Mouse (Mus musculus) midbrain, embryonic 11.5 days (tissue): ENCODE measurements around the gene Gadd45a. TPM values are rescaled to one million over a fixed set of nuclear protein-coding genes. Genes with fewer than 3 reads are reported as not detected.
"Not testable (repeated sequence)": the region's sequence is repeated elsewhere in the genome, so short reads cannot be mapped to it uniquely, and the experiment has no call there.

Source experiments
- ATAC-seq: fragments of 200-750 bp; cut with Nextera tagmentation; 2 replicates; pipeline ENCODE4 v1.8.0; 2017; ENCODE audit warnings: moderate TSS enrichment, moderate library complexity; ENCODE audit not compliant: low FRiP score
- DNase-seq: peaks from one replicate; pipeline ENCODE4 v3.0.0; 2015; ENCODE audit warnings: low spot score; ENCODE audit errors: missing footprints
- H3K27ac ChIP-seq: fragments of 300-500 bp; sonication (generic); 2 replicates; pipeline ENCODE4 v1.5.1; 2014; ENCODE audit warnings: low read depth, low read length
- H3K27me3 ChIP-seq: fragments of 300-500 bp; sonication (generic); 2 replicates; pipeline ENCODE4 v1.6.1; 2014; ENCODE audit warnings: mild to moderate bottlenecking, low read length, moderate library complexity, mixed read lengths; ENCODE audit not compliant: control insufficient read depth, insufficient read depth
- H3K36me3 ChIP-seq: fragments of 300-500 bp; sonication (generic); 2 replicates; pipeline ENCODE4 v1.6.1; 2014; ENCODE audit warnings: mild to moderate bottlenecking, low read length, moderate library complexity, mixed read lengths; ENCODE audit not compliant: control insufficient read depth, insufficient read depth
- H3K4me1 ChIP-seq: fragments of 300-500 bp; sonication (generic); 2 replicates; pipeline ENCODE4 v1.6.1; 2014; ENCODE audit warnings: low read length; ENCODE audit not compliant: control insufficient read depth, insufficient read depth
- H3K4me2 ChIP-seq: fragments of 300-500 bp; sonication (generic); 2 replicates; pipeline ENCODE4 v1.6.1; 2014; ENCODE audit warnings: mild to moderate bottlenecking, moderate library complexity
- H3K4me3 ChIP-seq: fragments of 300-500 bp; sonication (generic); 2 replicates; pipeline ENCODE4 v1.5.1; 2014; ENCODE audit warnings: low read depth, low read length
- H3K9ac ChIP-seq: fragments of 300-500 bp; sonication (generic); 2 replicates; pipeline ENCODE4 v1.6.1; 2014; ENCODE audit warnings: low read length
- H3K9me3 ChIP-seq: fragments of 300-500 bp; sonication (generic); 2 replicates; pipeline ENCODE4 v1.6.1; 2016; ENCODE audit warnings: low read length; ENCODE audit not compliant: control insufficient read depth
- WGBS: fragments of 180-500 bp; shearing (Covaris S2); extraction: QIAGEN DNeasy Blood & Tissue Kit; methylation state at CpG from one replicate; pipeline ENCODE4 v1.1.7; 2014; 5-methylcytosine and 5-hydroxymethylcytosine counted together
- polyA plus RNA-seq: library from polyadenylated mRNA; unstranded; fragments of >200 nt; fragmentation: Nextera tagmentation; extraction: Ambion mirVana; gene quantifications from 2 replicates; pipeline ENCODE4 v1.2.1, GENCODE M21; 2014

Gene Gadd45a
- polyA plus RNA-seq, 1 experiment from 2014 or later: 13.2 TPM

- peak overlapping the region; percentile 11; the same call in 1 of the 2 replicates for H3K4me2 ChIP-seq
- peaks cover 8% of the 10 kb centered on the region for H3K4me1 ChIP-seq
- H3K9me3 ChIP-seq: no peaks in the 10 kb centered on the region
- no peak overlapping the region for H3K27ac ChIP-seq
- ATAC-seq (no peak), DNase-seq (peak; percentile 84)
- H3K9ac ChIP-seq: no peak overlapping the region
- peaks cover 2% of the 10 kb centered on the region; the same call in 1 of the 2 replicates for H3K27me3 ChIP-seq
- no peaks in the 10 kb centered on the region for H3K36me3 ChIP-seq
- 5% methylated on average over 2 of the region's 2 CpGs for WGBS
- no peak overlapping the region for H3K4me3 ChIP-seq
These were observed 6.8 kb downstream of the Gadd45a start for GRCm38 (mm10) chr6:67030416-67030815.

DNA sequence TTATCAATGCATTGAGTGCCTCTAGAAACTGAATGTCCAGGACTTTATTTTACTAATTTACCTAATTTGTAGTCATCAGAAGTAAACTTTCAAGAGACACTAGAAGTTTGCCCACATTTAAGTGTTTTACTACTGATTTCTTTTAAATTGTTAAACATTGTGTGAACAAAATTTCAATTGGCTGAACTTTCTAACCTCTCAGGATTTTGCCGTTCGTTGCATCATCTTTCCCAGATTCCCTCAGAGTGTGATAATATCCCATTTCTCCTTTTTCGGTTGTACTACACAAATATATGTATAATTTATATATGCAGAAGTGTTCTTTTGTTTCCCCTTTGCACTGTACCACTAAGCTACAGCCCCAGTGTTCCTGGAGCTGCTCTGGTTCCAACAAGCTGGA, 7.3 kb downstream of the Gadd45a start:
- Histone ChIP-seq H3K4me1 (peaks cover 8% of the 10 kb centered on the region), H3K27ac (no peak overlapping the region), H3K27me3 (peaks cover 2% of the 10 kb centered on the region; the same call in 1 of the 2 replicates), H3K9ac (no peak overlapping the region), H3K4me2 (no peak overlapping the region), H3K4me3 (no peak overlapping the region), H3K9me3 (no peaks in the 10 kb centered on the region), H3K36me3 (no peaks in the 10 kb centered on the region)
- ATAC-seq (peak; percentile 36; the same call in 1 of the 2 replicates), DNase-seq (no peak)
- WGBS: 17% methylated on average over 3 of the region's 3 CpGs

DNA sequence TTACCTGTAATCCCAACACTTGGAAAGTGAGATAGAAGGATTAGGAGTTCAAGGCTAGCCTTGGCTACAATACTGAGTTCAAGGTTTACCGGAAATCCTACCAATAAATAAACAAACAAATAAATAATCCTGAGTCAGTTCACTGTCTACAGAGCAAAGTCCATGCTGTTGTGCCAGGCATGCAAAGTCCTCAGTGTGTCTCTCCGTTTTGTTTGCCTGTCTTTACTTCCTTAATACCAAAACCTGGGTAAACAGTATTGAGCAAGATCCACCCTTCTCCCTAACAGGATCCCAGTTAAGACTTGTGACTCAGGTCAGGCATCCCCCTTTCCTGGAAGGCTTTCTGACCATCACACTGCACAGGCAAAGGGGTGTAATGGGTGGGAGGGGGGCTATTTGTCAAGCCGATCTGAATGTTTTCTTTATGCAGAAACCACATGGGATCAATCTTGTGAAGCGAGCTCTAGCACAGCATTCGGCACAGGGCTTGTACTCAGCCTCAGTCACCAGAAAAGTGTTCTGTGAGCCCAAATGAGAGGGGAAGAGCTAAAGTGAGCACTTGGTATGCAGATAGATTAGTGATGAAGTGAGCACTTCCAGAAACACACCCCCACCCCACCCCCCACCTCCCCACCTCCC, 7.8 kb downstream of the Gadd45a start:
- 32% methylated on average over 5 of the region's 5 CpGs for WGBS
- peaks cover 2% of the 10 kb centered on the region; the same call in 1 of the 2 replicates for H3K27me3 ChIP-seq
- peaks cover 5% of the 10 kb centered on the region for H3K4me1 ChIP-seq
- no peak overlapping the region for H3K27ac ChIP-seq
- no peak overlapping the region for H3K9ac ChIP-seq
- no peaks in the 10 kb centered on the region for H3K36me3 ChIP-seq
- no peaks in the 10 kb centered on the region for H3K9me3 ChIP-seq
- DNase-seq: peak; percentile 80
- 0 out of 2 replicates have a peak, but pooled peaks have one; percentile 1 for ATAC-seq
- no peak overlapping the region for H3K4me2 ChIP-seq
- H3K4me3 ChIP-seq: no peak overlapping the region

DNA sequence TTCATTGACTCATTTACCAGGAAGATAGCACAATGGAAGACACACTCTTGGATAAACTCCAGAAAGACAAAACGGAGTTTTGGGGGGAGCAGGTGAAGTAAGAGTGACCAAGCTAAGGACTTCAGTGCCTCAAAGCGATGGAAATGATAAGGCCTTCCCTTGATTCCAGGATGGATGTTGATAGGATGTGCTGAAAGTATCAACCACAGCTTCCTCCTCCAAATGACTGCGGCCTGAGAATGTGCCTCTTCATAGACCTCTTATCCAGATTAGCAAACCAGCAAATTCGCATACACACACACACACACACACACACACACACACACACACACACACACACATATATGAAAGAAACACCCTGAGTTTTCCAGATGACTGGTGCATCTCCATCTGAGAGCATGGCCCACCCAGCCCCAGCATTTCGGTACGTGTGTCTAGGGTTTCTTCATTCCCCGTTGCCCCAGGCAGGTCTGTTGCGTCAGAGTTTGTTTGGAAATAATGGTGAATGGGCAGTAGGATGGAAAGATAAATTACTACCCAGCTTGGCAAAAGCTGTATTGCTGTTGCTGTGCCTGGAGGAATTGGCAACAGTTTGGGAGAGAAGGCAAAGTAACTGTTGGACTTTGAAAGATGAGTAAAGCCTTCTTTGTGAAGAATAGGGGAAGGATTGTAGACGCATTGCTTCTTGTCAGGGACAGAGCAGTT, 9.7 kb downstream of the Gadd45a start:
- Histone ChIP-seq H3K4me1 (peaks cover 5% of the 10 kb centered on the region; the same call in 1 of the 2 replicates), H3K9me3 (no peaks in the 10 kb centered on the region), H3K27ac (no peak overlapping the region), H3K9ac (no peak overlapping the region), H3K36me3 (no peaks in the 10 kb centered on the region), H3K4me2 (no peak overlapping the region), H3K4me3 (no peak overlapping the region), H3K27me3 (no peaks in the 10 kb centered on the region)
- DNase-seq (peak; percentile 70), ATAC-seq (no peak)
- 84% methylated on average over 9 of the region's 9 CpGs for WGBS

DNA sequence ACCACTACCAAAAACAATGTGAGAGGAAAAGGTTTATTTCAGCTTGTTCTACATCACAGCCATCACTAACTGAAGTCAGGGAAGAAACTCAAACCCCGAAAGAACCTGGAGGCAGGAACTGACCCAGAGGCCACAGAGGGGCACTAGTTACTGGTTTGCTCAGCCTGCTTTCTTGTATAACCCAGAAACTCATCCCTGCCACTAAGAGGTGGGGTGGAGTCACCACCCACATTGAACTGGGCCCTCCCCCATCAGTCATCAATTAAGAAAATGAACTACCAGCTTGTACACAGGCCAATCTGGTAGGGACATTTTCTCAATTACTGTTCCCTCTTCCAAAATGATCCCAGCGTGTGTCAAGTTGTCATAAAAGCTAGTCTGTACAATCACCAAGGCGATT, 10.6 kb downstream of the Gadd45a start:
- 82% methylated on average over 3 of the region's 3 CpGs for WGBS
- peaks cover 5% of the 10 kb centered on the region; the same call in 1 of the 2 replicates for H3K4me1 ChIP-seq
- no peaks in the 10 kb centered on the region for H3K27me3 ChIP-seq
- H3K36me3 ChIP-seq: no peaks in the 10 kb centered on the region
- ATAC-seq: no peak
- H3K9me3 ChIP-seq: no peaks in the 10 kb centered on the region
- H3K4me2 ChIP-seq: no peak overlapping the region
- no peak overlapping the region for H3K27ac ChIP-seq
- H3K4me3 ChIP-seq: no peak overlapping the region
- DNase-seq: peak; percentile 69
- H3K9ac ChIP-seq: no peak overlapping the region

- no peak for ATAC-seq
- WGBS: 81% methylated on average over 4 of the region's 4 CpGs
These were observed 13.5 kb downstream of the Gadd45a start for GRCm38 (mm10) chr6:67023729-67024128.

GRCm38 (mm10) chr6:67021308-67021707, 15.9 kb downstream of the Gadd45a start:
- no peak overlapping the region for H3K4me2 ChIP-seq
- H3K27ac ChIP-seq: no peak overlapping the region
- ATAC-seq (no peak), DNase-seq (no peak)
- H3K4me3 ChIP-seq: no peak overlapping the region
- H3K9me3 ChIP-seq: no peaks in the 10 kb centered on the region
- no peaks in the 10 kb centered on the region for H3K4me1 ChIP-seq
- H3K27me3 ChIP-seq: no peaks in the 10 kb centered on the region
- 85% methylated on average over 5 of the region's 5 CpGs for WGBS
- H3K9ac ChIP-seq: no peak overlapping the region
- H3K36me3 ChIP-seq: no peaks in the 10 kb centered on the region

More at GRCm38 (mm10) chr6:67023729-67024128, 13.5 kb downstream of the Gadd45a start:
- Histone ChIP-seq H3K4me1 (no peaks in the 10 kb centered on the region), H3K36me3 (no peaks in the 10 kb centered on the region), H3K27me3 (no peaks in the 10 kb centered on the region), H3K4me2 (no peak overlapping the region), H3K9ac (no peak overlapping the region), H3K4me3 (no peak overlapping the region), H3K9me3 (no peaks in the 10 kb centered on the region), H3K27ac (no peak overlapping the region)
- DNase-seq: peak; percentile 54

GRCm38 (mm10) chr6:67019001-67019400, 18.3 kb downstream of the Gadd45a start:
- not testable (repeated sequence) for H3K4me3 ChIP-seq, H3K4me2 ChIP-seq, H3K27me3 ChIP-seq, H3K27ac ChIP-seq, H3K9ac ChIP-seq, H3K9me3 ChIP-seq, H3K36me3 ChIP-seq, H3K4me1 ChIP-seq, DNase-seq, ATAC-seq
- 90% methylated on average over 7 of the region's 7 CpGs for WGBS

GRCm38 (mm10) chr6:67018365-67018764, 18.9 kb downstream of the Gadd45a start:
- H3K27me3 ChIP-seq: no peaks in the 10 kb centered on the region
- WGBS: 74% methylated on average over 4 of the region's 4 CpGs

More at GRCm38 (mm10) chr6:67018365-67018764, 18.9 kb downstream of the Gadd45a start:
- Histone ChIP-seq H3K27ac (no peak overlapping the region), H3K4me1 (no peaks in the 10 kb centered on the region), H3K4me3 (no peak overlapping the region), H3K9ac (no peak overlapping the region), H3K4me2 (no peak overlapping the region), H3K36me3 (no peaks in the 10 kb centered on the region), H3K9me3 (no peaks in the 10 kb centered on the region)
- ATAC-seq: no peak
- no peak for DNase-seq
